Mouse (Mus musculus) CH12.LX (cell line): ENCODE measurements around the gene Ntrk3. TPM values are rescaled to one million over a fixed set of nuclear protein-coding genes. Genes with fewer than 3 reads are reported as not detected.

Source experiments
- DNase-seq: peaks from one replicate; pipeline ENCODE4 v3.0.0-alpha.2; 2013; ENCODE audit errors: extremely low read depth
- H3K27ac ChIP-seq: 2 replicates; pipeline ENCODE4 v1.5.1; 2012; ENCODE audit warnings: low read depth, mild to moderate bottlenecking, control low read depth, moderate library complexity; ENCODE audit not compliant: insufficient read depth
- H3K27me3 ChIP-seq: replicated peaks from 2 replicates; pipeline ENCODE3; 2012; ENCODE audit warnings: inconsistent platforms
- H3K36me3 ChIP-seq, 2 experiments: replicated peaks in 1 of 2; 2 replicates each; pipeline versions ENCODE3 to v1.6.1; 2012; ENCODE audit warnings: inconsistent platforms in 1 of 2, low read length in 1 of 2, mild to moderate bottlenecking in 1 of 2, mixed read lengths in 1 of 2, moderate library complexity in 1 of 2; ENCODE audit not compliant: control insufficient read depth in 1 of 2, insufficient read depth in 1 of 2
- H3K4me1 ChIP-seq, 2 experiments: 2 replicates each; pipeline ENCODE4 v1.6.1; 2012; ENCODE audit warnings: inconsistent platforms in 1 of 2, moderate library complexity in 1 of 2; ENCODE audit not compliant: insufficient read depth in 2 of 2, control insufficient read depth in 1 of 2
- H3K4me2 ChIP-seq: 2 replicates; pipeline ENCODE4 v1.6.1; 2012; ENCODE audit warnings: low read depth, mild to moderate bottlenecking, control low read depth; ENCODE audit not compliant: poor library complexity, insufficient read depth, severe bottlenecking
- H3K4me3 ChIP-seq, 3 experiments: fragments of 150-350 bp in 1 of 3; sonication (generic) in 1 of 3; replicated peaks in 1 of 3; 2 replicates each; pipeline versions ENCODE3 to v1.5.1; 2011 to 2012; ENCODE audit warnings: low read depth in 2 of 3, low read length in 2 of 3, mild to moderate bottlenecking in 2 of 3, moderate library complexity in 2 of 3, control low read depth in 1 of 3, improper control_type of control experiment in 1 of 3, inconsistent platforms in 1 of 3, mixed read lengths in 1 of 3; ENCODE audit not compliant: poor library complexity in 1 of 3
- H3K79me2 ChIP-seq: replicated peaks from 2 replicates; pipeline ENCODE4 v1.6.1; 2012; ENCODE audit warnings: mild to moderate bottlenecking, moderate library complexity; ENCODE audit not compliant: control insufficient read depth, poor library complexity, insufficient read depth, severe bottlenecking; ENCODE audit errors: extremely low read depth
- H3K9ac ChIP-seq: 2 replicates; pipeline ENCODE4 v1.6.1; 2012; ENCODE audit warnings: low read depth, mild to moderate bottlenecking, control low read depth, moderate library complexity; ENCODE audit not compliant: insufficient read depth
- H3K9me3 ChIP-seq: replicated peaks from 2 replicates; pipeline ENCODE3; 2012; ENCODE audit warnings: low read length, inconsistent platforms, mixed read lengths
- CHD2 ChIP-seq: IDR thresholded peaks from 2 replicates; pipeline ENCODE4 v1.6.1; 2011; ENCODE audit warnings: low read length, improper control_type of control experiment
- CTCF ChIP-seq, 2 experiments: IDR thresholded peaks in 1 of 2; conservative IDR thresholded peaks in 1 of 2; 2 replicates each; pipeline ENCODE4 v1.5.1; 2011 to 2012; ENCODE audit warnings: low read depth in 2 of 2, low read length in 2 of 2, improper control_type of control experiment in 1 of 2, inconsistent platforms in 1 of 2, mild to moderate bottlenecking in 1 of 2, moderate library complexity in 1 of 2
- EP300 ChIP-seq: IDR thresholded peaks from 2 replicates; pipeline ENCODE4 v1.6.1; 2011; ENCODE audit warnings: low read length, improper control_type of control experiment
- ETS1 ChIP-seq: conservative IDR thresholded peaks from 2 replicates; pipeline ENCODE4 v1.6.1; 2012; ENCODE audit warnings: low read depth, mild to moderate bottlenecking, inconsistent platforms, low read length, improper control_type of control experiment, moderate library complexity
- HCFC1 ChIP-seq: IDR thresholded peaks from 2 replicates; pipeline ENCODE4 v1.6.1; 2012; ENCODE audit warnings: low read depth, mild to moderate bottlenecking, inconsistent platforms, low read length, improper control_type of control experiment
- MAFK ChIP-seq: IDR thresholded peaks from 2 replicates; pipeline ENCODE4 v1.6.1; 2011; ENCODE audit warnings: low read length, improper control_type of control experiment; ENCODE audit not compliant: insufficient replicate concordance
- MAZ ChIP-seq: IDR thresholded peaks from 2 replicates; pipeline ENCODE4 v1.6.1; 2012; ENCODE audit warnings: low read depth, mild to moderate bottlenecking, inconsistent platforms, low read length, improper control_type of control experiment, moderate library complexity
- MEF2A ChIP-seq: IDR thresholded peaks from 2 replicates; pipeline ENCODE4 v1.6.1; 2014; ENCODE audit warnings: low read depth, mild to moderate bottlenecking, inconsistent platforms, low read length, improper control_type of control experiment, borderline replicate concordance
- NELFE ChIP-seq: IDR thresholded peaks from 2 replicates; pipeline ENCODE4 v1.6.1; 2011; ENCODE audit warnings: low read depth, low read length, improper control_type of control experiment
- RAD21 ChIP-seq: IDR thresholded peaks from 2 replicates; pipeline ENCODE4 v1.6.1; 2011; ENCODE audit warnings: low read depth, mild to moderate bottlenecking, low read length, improper control_type of control experiment, moderate library complexity
- RCOR1 ChIP-seq: conservative IDR thresholded peaks from 2 replicates; pipeline ENCODE4 v1.6.1; 2012; ENCODE audit warnings: low read depth, mild to moderate bottlenecking, inconsistent platforms, low read length, improper control_type of control experiment
- SMC3 ChIP-seq: IDR thresholded peaks from 2 replicates; pipeline ENCODE4 v1.6.1; 2011; ENCODE audit warnings: low read depth, low read length, improper control_type of control experiment
- TBP ChIP-seq: conservative IDR thresholded peaks from 2 replicates; pipeline ENCODE4 v1.6.1; 2011; ENCODE audit warnings: low read depth, low read length, improper control_type of control experiment
- dilution Hi-C: fragments of 300-500 bp; cut with MboI; formaldehyde crosslinking; loops from 2 replicates; pipeline ENCODE4 v1.14.3; 2020; ENCODE audit warnings: low sequenced_read_pairs; ENCODE audit not compliant: extremely low pct_unique_long_range_greater_than_20kb, extremely low pct_ligation_motif_present
- in situ Hi-C: fragments of 300-500 bp; cut with MboI; formaldehyde crosslinking; loops from 3 replicates; pipeline ENCODE4 v1.14.3; 2019; ENCODE audit warnings: low sequenced_read_pairs, low pct_ligation_motif_present, low pct_unique_long_range_greater_than_20kb, mixed read lengths
- polyA plus RNA-seq: library from polyadenylated mRNA; unstranded; fragments of >175 nt; gene quantifications from 2 replicates; pipeline ENCODE4 v1.2.1, GENCODE M21; 2012; ENCODE audit warnings: low read depth; ENCODE audit not compliant: insufficient read length
- total RNA-seq, 2 experiments: library from RNA; depleted of rRNA; stranded (reverse); fragments of 300-350 nt in 1 of 2; fragments of >200 nt in 1 of 2; gene quantifications; 2 replicates each; pipeline ENCODE4 v1.2.3; 2012 to 2014

Gene Ntrk3
- total and polyA plus RNA-seq, 3 experiments = 0.21 TPM; not detected in 2

DNA sequence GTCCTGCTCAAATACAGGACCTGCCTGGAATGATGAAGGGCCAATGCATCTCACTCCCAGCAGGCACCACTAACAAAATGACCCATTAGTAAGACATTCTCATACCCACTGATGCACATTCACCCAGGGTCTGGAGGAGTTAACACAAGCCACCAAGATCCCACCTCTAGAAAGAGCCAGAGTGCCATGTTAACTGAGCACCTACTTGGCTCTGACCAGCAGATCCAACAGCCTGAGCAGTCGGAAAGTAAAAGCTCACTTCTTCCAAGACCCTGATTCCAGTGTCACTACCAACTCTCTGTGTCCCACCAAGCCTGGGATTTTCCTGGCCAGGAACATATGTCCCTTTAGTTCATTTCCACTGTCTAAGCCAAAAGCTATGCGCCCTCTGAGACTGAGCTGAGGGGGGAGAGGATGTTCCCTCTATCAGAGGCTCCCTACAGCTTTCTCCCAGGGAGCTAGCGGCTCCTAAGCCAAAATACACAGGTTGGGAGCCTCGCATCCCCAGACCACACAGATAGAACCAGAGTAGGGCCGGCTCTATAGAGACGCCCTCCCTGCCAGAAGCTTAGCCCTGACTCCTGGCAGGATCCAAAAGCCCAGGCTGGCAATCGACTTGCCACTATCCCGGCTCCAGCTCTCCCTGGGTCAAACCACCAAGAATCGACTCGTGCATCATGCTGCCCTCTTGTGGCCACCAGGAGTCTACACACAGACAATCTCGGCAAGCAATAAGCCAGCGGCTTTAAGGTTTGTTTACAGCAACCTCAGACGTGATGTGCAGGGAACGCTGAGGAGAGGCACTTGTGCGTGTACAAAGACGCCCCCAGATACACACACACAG lies 169.2 kb downstream of the Ntrk3 start:
- H3K9ac ChIP-seq = no peak overlapping the region

DNA sequence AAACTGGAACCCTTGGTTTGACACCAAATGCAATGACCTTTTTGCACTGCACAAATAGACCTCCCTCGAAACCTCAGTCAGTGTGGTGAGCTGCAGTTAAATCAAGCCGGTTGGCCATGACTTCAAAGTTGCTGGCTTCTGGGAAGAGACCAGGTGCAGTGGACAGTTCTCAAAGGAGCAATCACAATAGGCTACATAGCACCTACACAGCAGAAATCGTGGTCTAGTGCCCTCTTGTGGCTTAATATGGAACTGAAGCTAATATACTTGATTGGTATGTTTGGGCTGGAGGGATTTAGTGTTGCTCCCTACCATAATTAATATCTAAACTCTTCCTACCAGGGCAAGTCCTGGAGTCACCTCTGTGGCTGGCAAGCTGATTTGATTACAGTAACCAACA lies 171.2 kb downstream of the Ntrk3 start:
- peak; percentile 18 for DNase-seq
- peaks cover 5% of the 10 kb centered on the region for H3K9me3 ChIP-seq
- peaks cover 5% of the 10 kb centered on the region for H3K27me3 ChIP-seq
- no peak overlapping the region for H3K4me3 ChIP-seq
- TF ChIP-seq RAD21 (peak; percentile 33), CTCF (conservative IDR thresholded peaks at IDR 0.05 in 1 of 2, IDR thresholded peaks at IDR 0.05 in 1 of 2; ENCODE audit: low read depth in 2 of 2, low read length in 2 of 2) (peak; percentile 55 to 61), NELFE (no peak), RCOR1 (no peak), SMC3 (peak; percentile 55), CHD2 (no peak), TBP (no peak), EP300 (no peak), HCFC1 (no peak)
- dilution Hi-C loops = no loop called here
- H3K36me3 ChIP-seq = no peaks in the 10 kb centered on the region
- in situ Hi-C loops = no loop called here
- no peak overlapping the region for H3K9ac ChIP-seq
- no peaks in the 10 kb centered on the region for H3K79me2 ChIP-seq
- no peak overlapping the region for H3K4me2 ChIP-seq
- H3K27ac ChIP-seq = no peak overlapping the region
- no peaks in the 10 kb centered on the region for H3K4me1 ChIP-seq

More for the DNA sequence above, 169.2 kb downstream of the Ntrk3 start:
- in situ Hi-C loops (no loop called here), dilution Hi-C loops (no loop called here)
- Histone ChIP-seq H3K4me2 (no peak overlapping the region), H3K27me3 (peaks cover 2% of the 10 kb centered on the region), H3K27ac (no peak overlapping the region), H3K9me3 (peaks cover 5% of the 10 kb centered on the region), H3K4me3 (no peak overlapping the region), H3K4me1 (no peaks in the 10 kb centered on the region), H3K79me2 (no peaks in the 10 kb centered on the region), H3K36me3 (no peaks in the 10 kb centered on the region)
- peak; percentile 20 for DNase-seq
- peak; percentile 64 for TF ChIP-seq SMC3
- no peak for TF ChIP-seq ETS1
- no peak for TF ChIP-seq MEF2A
- peak; percentile 39 for TF ChIP-seq RAD21
- TF ChIP-seq CTCF (conservative IDR thresholded peaks at IDR 0.05 in 1 of 2, IDR thresholded peaks at IDR 0.05 in 1 of 2; ENCODE audit: low read depth in 2 of 2, low read length in 2 of 2) = peak; percentile 39 to 72; a peak in 3 of 4 replicates
- TF ChIP-seq MAFK = no peak
- TF ChIP-seq CHD2 = no peak
- no peak for TF ChIP-seq MAZ
